Mouse (Mus musculus): ENCODE measurements around the gene Car11. TPM values are rescaled to one million over a fixed set of nuclear protein-coding genes. Genes with fewer than 3 reads are reported as not detected.

Gene Car11
- total RNA-seq, 2 experiments from 2014 or later: 8.6 to 10.2 TPM

DNA sequence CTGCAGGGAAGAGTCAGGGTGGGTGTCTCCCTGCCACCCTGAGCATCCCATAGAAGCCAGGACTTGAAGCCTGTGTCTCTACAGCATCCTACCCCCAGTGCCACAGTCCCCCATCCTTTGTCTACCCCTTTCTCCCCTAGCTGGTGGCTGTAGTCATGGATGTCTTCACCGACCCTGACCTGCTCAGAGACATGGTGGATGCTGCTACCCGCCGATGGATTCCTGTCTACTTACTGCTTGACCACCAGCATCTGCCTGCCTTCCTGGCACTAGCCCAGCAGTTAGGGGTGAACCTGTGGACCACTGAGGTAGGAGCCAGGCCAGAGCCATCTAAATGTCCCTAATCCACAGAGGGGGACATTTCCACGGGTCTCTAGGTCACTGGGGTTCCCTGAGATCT, 23.7 kb downstream of the Car11 start:
- DNase-seq: no peak

DNA sequence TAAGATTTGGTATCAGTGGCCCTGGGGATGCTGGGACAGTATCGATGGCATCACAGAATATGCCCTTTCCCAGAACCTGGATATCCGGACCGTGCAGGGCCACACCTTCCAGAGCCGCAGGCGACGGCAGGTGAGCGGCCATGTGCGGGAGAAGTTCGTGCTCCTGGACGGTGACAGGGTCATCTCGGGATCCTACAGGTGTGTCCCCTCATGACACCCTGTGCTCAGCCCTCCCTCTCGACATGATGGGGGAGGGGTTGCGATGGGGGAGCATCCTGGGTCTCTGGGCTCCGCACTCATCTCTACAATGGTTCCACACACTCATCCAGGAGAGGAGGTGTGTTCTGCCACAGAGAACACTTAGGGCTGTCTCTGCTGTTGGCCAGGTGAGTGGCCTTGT, 24.1 kb downstream of the Car11 start:
- no peak for DNase-seq

DNA sequence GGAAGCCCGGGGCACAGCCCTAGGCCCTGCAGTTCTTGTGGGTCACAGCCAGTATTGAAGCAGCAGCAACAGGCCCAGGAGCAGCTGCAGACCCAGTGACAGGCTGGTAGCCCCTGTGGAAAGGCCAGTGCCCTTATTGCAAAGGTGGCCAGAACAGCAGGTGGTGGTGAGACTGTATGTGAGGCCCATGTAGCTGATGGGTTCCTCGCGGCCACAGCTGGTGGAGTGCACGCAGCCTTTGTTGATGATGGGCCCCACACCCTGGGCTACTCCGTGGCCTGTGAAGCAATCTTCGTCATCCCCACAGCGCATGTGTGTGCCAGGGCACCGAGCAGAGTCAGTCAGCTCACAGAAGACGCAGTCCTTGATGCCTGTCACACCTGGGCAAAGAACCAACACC, 25.5 kb downstream of the Car11 start:
- no peak for DNase-seq

DNA sequence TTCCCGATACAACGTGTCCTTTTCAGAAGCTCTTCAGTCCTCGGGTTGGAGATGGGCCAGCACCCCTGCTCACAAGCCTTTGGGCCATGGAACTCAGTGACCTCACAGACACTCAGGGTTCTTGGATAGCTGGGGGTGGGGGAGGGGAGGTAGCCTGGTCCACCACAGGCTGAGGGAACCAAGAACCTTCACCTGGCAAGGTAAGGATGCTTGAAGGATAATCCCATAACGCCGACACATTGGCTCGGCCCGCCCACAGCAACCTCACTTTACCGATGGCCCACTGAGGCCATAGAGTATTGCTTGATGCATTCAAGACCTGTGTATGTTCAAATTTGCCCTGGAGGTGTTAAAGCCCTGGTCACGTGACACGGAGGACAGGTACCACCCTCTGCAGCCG, 26.1 kb downstream of the Car11 start, which contains the start of gene Spaca4:
Gene Spaca4, minus strand, starts transcription at position 101 of the 400 bp plus-strand sequence.
- no peak for DNase-seq

DNA sequence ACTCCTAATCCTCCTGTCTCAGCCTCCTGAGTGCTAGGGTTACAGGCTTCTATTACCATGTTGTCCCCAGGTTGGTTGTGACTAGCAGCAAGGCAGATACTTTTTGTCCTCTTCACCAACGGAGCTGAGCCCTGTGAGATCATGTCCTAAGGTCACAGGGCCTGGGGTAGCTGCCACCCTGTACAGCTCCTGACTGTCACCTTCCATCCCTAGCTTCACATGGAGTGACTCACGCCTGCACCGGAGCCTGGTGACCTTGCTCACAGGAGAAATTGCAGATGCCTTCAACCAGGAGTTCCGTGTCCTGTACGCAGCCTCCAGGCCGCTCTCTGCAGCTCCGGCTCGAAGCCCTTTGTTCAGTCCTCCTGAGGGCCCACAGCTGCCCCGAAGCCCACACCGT, 26.8 kb downstream of the Car11 start:
- peak; percentile 53 to 62 for DNase-seq

DNA sequence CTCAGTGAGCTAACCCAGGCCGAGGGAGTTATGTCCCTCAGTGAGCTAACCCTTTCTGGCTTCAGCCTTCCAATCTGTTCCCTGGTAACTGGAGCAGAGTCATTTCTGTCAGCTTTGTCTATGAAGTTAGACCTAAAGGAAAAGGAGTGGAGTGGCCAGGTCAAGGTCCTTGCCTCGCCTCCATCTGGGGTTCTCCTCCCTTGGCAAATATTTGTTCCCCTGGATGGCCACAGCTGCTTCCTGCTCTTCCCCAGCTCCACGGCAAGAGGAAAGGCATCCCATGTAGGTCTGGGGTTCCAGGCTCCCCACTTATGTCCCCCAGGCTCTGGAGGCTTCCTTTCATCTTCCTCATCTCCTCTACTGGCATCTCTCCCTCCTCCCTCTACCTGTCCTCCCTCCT, 28.0 kb downstream of the Car11 start:
- no peak for DNase-seq

DNA sequence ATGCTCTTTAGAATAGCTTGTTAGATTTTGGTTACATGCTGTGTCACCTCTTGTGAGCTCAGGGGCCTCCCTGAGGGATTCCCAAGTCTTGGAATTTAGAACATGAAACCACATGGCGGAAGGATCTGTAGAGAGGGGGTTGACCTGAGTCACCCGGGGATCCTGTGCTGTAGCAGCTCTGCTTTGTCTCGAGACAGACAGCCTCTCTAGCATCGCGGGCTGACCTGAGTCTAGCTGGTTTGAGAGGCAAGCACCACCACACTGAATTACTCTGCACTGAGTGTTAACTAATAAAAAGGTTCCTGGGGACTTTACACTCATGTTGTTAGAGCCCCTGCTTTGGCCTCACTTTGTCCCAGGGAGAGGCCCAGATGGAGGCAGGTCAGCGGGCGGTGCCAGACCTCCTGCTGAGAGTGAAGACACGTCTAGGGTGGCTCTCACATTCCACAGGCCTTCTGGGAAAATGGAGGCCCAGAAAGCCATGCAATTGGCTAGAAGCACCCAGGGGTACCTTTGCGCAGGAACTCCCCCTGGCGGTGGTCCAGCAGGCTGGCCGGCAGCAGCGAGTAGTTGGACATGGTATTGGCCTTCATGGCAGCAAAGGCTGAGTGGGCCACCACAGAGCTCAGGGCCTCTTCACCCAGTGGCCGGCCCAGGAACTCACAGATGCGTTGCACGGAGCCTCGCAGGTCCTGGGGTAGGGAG, 31.2 kb downstream of the Car11 start:
- peak in 1 of 2 experiments; percentile 80 for DNase-seq

DNA sequence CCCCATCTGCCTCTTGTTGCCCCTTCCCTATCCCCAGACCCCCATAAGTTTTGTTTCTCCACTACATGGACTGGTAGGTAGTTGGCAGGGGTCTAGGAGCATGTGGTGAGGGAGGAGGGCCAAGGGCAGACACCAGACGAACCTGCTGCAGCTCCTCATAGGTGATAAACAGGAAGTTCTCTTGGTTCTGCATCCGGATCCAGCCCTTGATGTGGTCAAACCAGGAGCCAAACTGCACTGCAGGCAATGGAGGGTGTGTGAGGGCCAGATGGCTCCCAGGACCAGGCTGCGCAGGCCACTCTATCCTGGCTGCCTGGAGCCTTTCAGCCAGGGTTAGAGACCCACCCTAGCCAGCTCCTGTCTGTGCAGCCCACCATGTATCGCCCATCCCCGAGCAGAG, 33.8 kb downstream of the Car11 start:
- DNase-seq: no peak

DNA sequence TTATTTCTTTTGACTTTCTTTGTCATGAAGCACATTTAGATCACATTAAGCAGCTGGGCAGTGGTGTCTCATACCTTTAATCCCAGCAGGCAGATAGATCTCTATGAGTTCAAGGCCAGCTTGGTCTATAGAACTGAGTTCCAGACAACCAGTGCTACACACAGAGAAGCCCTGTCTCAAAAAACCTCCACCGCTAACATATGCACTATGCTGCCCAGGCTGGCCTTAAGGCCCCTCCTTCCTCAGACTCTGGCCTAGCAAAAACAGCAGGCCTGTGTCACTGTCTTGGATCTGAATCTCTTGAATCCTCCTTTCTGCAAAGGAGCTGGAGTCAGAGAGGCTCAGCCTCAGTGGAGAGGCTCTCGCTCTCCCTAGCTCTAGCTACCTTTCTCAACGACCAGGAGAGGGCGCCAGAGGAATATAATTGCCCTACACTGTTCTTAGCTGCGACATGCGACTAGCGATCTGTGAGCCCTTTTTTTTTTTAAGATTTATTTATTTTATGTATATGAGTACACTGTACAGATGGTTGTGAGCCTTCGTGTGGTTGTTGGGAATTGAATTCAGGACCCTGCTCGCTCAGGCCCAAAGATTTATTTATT, 39.6 kb downstream of the Car11 start:
- peak; percentile 83 to 87 for DNase-seq

DNA sequence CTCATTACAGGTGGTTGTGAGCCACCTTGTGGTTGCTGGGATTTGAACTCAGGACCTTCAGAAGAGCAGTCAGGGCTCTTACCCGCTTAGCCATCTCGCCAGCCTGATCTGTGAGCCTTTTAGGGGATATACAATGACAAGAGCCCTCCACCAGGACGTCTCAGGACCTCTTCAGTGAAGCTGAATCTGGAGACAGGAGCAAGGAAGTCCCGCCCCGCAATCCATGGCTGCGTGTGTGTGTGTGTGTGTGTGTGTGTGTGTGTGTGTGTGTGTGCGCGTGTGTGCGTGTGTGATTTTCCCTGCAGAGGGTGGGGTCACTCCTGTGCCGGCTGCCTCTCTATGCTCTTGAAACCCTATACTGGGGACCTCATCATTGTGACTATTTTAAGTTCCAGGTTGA, 40.2 kb downstream of the Car11 start:
- no peak for DNase-seq

DNA sequence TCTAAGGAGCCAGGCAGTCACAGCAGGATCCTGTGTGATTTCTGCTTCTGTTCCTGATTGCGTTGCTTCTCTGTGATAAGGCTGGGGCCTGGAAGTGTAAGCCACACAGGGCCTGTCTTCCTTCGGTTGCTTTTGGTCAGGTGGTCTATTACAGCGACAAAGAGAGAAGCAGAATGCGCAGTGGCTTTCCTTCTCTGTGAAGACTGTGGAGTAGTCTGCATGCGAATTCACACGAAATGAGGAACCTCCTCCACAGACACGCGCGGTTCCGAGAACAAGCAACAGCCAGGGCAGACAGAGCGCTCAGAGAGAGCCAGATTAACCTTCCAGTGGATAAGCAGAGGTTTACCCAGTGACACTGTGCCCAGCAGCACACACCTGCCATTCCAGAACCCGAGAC, 41.7 kb downstream of the Car11 start:
- DNase-seq: no peak

DNA sequence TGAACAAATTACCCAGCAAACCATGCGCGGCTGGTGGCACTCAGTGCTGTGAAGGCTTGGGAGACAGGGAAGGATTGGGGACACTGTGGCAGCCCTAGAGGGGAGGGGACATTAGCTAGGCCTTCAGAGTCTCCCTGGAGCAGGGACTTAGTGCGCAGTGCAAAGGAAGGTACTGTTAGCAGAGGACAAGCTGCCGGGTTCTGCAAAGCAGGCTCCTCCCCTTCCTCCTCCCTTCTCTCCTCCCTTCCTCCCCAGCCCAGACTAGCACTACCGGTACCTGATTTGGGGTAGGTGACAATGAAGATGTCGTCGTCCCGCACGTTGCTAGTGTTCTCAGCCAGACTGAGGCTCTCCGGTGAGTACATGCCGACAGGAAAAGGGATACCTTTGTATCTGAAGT, 42.1 kb downstream of the Car11 start:
- DNase-seq: no peak

DNA sequence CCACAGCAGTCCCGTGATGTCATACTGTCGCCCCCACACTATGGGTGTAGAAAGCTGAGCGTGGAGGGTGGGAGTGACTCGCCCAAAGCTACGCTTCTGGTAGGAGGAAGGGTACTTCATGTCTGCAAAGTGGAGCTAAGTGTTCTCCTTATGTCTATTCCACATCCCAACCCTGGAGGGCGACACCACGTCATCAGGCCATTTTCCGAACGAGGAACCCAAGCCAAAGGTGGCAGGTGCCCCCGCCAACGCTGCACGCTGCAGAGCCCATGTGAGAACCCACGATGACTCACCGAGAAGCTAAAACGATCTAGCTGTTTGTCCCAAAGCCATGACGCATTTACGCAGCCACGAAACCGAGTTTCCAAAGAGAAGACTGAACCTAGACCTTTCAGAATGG, 42.7 kb downstream of the Car11 start:
- peak; percentile 45 to 54 for DNase-seq

DNA sequence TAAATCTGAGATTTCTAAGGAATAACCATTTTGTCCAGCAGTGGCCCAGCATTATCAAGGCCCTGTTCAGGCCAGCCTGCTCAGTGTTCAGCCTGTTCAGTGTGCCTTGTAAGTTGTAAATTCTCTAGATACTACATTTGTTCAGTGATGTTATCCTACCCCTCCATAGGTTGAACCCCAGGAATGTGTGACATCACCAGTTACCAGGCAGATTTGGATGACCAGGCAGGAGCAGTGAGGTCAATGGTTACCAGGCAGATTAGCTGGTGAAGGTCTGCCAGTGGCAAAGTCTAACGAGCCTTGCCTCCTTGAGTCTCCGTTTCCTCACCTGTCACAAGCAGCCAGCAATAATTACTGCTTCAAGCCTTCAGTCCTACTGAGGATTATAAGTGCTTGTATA, 44.7 kb downstream of the Car11 start:
- DNase-seq: peak; percentile 75 to 81

DNA sequence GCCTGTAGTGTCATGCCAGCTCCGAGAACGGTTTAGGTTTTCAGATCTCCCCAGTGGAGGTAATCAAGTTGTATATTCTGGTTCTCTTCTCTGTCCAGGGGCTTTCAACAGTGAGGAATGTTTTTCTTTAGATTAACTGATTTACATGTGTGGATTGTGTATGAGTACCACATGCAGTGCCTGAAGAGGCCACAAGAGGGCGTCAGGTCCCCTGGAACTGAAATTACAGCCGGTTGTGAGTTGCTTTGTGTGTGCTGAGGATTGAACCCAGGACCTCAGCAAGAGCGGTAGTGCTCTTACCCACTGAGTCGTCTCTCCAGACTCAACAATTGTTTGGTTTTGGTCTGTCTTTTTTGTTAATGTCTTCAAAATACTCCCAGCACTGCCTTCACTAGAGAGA, 46.9 kb downstream of the Car11 start:
- no peak for DNase-seq

DNA sequence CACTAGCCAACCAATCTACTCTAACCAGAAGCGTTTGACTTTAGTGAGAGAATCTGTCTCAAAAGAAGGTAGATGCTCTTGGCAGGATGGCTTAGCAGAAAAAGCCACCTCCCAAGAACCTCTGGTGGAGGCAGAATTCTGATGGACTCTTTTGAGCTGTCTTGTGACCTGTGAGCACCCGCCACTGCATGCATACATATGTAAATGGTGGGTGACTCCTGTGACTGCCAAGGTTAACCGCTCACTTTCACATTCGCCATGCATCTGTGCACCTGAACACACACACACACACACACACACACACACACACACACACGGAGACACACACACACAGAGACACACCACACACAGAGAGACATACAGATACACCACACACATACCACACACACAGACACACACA, 47.8 kb downstream of the Car11 start:
- no peak for DNase-seq

DNA sequence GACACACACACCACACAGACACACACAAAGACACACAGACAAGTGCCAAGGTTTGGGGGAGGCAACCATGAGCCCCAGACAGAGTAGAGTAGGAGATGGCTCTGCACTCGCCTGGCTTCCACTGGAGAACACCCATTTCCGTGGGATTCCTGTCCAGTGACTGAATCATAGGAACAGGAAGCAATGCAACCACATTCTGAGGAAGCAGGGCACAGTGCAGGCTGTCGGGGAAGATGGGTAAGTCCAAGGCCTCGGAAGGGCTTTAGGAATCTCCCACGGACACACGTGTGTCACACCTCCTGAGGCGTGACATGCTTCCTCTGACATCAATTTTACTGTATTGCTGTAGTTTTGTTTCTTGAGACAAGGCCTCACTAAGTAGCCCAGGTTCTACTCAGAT, 48.5 kb downstream of the Car11 start:
- no peak for DNase-seq

DNA sequence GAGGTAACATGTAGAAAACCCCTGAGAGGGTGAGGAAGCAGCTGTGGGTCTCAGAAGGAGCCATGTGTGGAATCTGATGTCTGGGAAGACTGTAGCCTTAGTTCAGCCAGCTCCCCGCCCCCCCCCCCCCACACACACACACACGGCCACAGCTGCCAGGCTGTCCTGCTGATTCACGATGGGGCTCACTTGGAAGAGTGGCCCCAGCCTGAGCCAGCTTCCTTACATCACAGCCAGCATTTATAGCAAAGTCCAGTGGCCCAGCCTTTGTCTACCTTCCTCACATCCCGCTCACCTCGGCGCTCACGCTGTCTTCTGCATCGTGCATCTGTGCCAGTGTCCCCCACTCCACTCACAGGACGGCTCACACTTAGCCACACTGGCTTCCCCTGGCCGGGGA, 49.8 kb downstream of the Car11 start:
- peak; percentile 28 to 36 for DNase-seq

DNA sequence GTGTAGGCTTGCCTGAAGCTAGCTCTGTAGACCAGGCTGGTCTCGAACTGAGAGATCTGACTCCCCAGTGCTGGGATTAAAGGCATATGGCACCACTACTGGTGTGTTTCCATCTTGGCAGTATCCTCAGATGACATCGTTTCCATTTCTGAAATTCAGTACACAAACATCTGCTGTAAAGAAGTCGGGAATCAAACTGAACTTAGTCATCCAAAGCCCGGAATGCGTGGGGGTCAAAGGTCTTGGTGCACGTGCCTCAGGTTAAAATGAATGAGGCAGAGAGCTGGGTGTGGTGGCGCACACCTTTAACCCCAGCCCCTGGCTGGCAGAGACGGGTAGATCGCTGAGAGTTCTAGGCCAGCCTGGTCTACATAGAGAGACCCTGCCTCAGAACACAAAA, 50.5 kb downstream of the Car11 start:
- DNase-seq: no peak

Other genes with a start within 250 kb of the Car11 start
- gene Ftl1, start 240.0 kb upstream of the Car11 start, total RNA-seq (2021): 1,000 to 10,000 TPM in 1 of 2 experiments, 100 to 1,000 TPM in 1; 896 to 1,448 TPM
- 10 to 100 TPM; 60.1 to 64.5 TPM for gene Bax, start 232.9 kb upstream of the Car11 start, total RNA-seq (2021)
- 1 to 10 TPM in 1 of 2 experiments, under 1 TPM in 1; 0.86 to 2.1 TPM for gene Tulp2, start 218.0 kb upstream of the Car11 start, total RNA-seq (2021)
- gene Gm45808, start 213.0 kb upstream of the Car11 start, total RNA-seq (2021): 10 to 100 TPM; 39.2 to 52.3 TPM
- 10 to 100 TPM; 57.8 to 75.6 TPM for gene Dhdh, start 211.0 kb upstream of the Car11 start, total RNA-seq (2021)
- 100 to 1,000 TPM; 263 to 267 TPM for gene Nucb1, start 189.4 kb upstream of the Car11 start, total RNA-seq (2021)
- 10 to 100 TPM; 45.7 to 68.4 TPM for gene Ppp1r15a, start 173.6 kb upstream of the Car11 start, total RNA-seq (2021)
- 1 to 10 TPM; 3.5 to 4.2 TPM for gene Plekha4, start 173.5 kb upstream of the Car11 start, total RNA-seq (2021)
- 1 to 10 TPM in 1 of 2 experiments, under 1 TPM in 1; 0.56 to 1.2 TPM for gene Hsd17b14, start 144.9 kb upstream of the Car11 start, total RNA-seq (2021)
- gene Bcat2, start 129.7 kb upstream of the Car11 start, total RNA-seq (2021): 100 to 1,000 TPM; 165 to 289 TPM
- under 1 TPM in 1 of 2 experiments, not detected in 1; 0.33 TPM for gene Fgf21, start 84.4 kb upstream of the Car11 start, total RNA-seq (2021)
- gene Fut1, start 82.6 kb upstream of the Car11 start, total RNA-seq (2021): not detected
- under 1 TPM; 0.16 to 0.20 TPM for gene Izumo1, start 78.0 kb upstream of the Car11 start, total RNA-seq (2021)
- gene Rasip1, start 72.4 kb upstream of the Car11 start, total RNA-seq (2021): 10 to 100 TPM; 18.7 to 26.0 TPM
- 10 to 100 TPM in 1 of 2 experiments, 1 to 10 TPM in 1; 3.0 to 11.0 TPM for gene Mamstr, start 59.9 kb upstream of the Car11 start, total RNA-seq (2021)
- under 1 TPM in 1 of 2 experiments, not detected in 1; 0.17 TPM for gene Fut2, start 33.4 kb upstream of the Car11 start, total RNA-seq (2021)
- under 1 TPM; 0.23 to 0.83 TPM for gene Ntn5, start 15.8 kb upstream of the Car11 start, total RNA-seq (2021)
- under 1 TPM; 0.23 to 0.99 TPM for gene Sec1, start 5.4 kb upstream of the Car11 start, total RNA-seq (2021)
- gene Dbp, start 5.2 kb downstream of the Car11 start, total RNA-seq (2021): 100 to 1,000 TPM; 125 to 262 TPM
- gene Rpl18, start 15.6 kb downstream of the Car11 start, total RNA-seq (2021): 1,000 to 10,000 TPM; 1,050 to 1,062 TPM
- gene Sphk2, start 18.2 kb downstream of the Car11 start, total RNA-seq (2021): 10 to 100 TPM; 35.5 to 35.6 TPM
- gene Fam83e, start 21.4 kb downstream of the Car11 start, total RNA-seq (2021): under 1 TPM; 0.36 to 0.46 TPM
- gene Spaca4, start 26.0 kb downstream of the Car11 start, total RNA-seq (2021): not detected
- gene Lmtk3, start 83.9 kb downstream of the Car11 start, total RNA-seq (2021): 1 to 10 TPM; 6.1 to 8.5 TPM
- 1 to 10 TPM; 1.1 to 1.4 TPM for gene Sult2b1, start 84.8 kb downstream of the Car11 start, total RNA-seq (2021)
- 100 to 1,000 TPM; 121 to 125 TPM for gene Cyth2, start 114.7 kb downstream of the Car11 start, total RNA-seq (2021)
- gene Kcnj14, start 124.9 kb downstream of the Car11 start, total RNA-seq (2021): under 1 TPM; 0.16 to 0.53 TPM
- 10 to 100 TPM; 27.1 to 36.0 TPM for gene Grwd1, start 131.1 kb downstream of the Car11 start, total RNA-seq (2021)
- 100 to 1,000 TPM; 137 to 140 TPM for gene Kdelr1, start 172.9 kb downstream of the Car11 start, total RNA-seq (2021)
- gene Grin2d, start 178.5 kb downstream of the Car11 start, total RNA-seq (2021): 1 to 10 TPM in 1 of 2 experiments, under 1 TPM in 1; 0.63 to 1.2 TPM
- gene Syngr4, start 196.9 kb downstream of the Car11 start, total RNA-seq (2021): under 1 TPM in 1 of 2 experiments, not detected in 1; 0.36 TPM
- gene Tmem143, start 197.1 kb downstream of the Car11 start, total RNA-seq (2021): 10 to 100 TPM; 55.1 to 66.5 TPM
- gene Emp3, start 221.6 kb downstream of the Car11 start, total RNA-seq (2021): 100 to 1,000 TPM; 264 to 580 TPM
- gene Ccdc114, start 224.2 kb downstream of the Car11 start, total RNA-seq (2021): 10 to 100 TPM; 31.8 to 38.9 TPM

Data from adrenal gland, postnatal 36 days (tissue).